In genomic region chr10:86091919-86092318, GRCm38 (mm10) we compare ENCODE assay signal across 10 mouse cellular contexts.
DNase-seq lines count a peak whose midpoint lies in the region; ATAC-seq and TF ChIP-seq lines count a peak whose summit lies in the region.
"Had no signal": no experiment of that assay in that cellular context is flagged by ENCODE, and none has a peak within 500 bp of the region (broad histone marks: within the 10 kb centered on the region; RNA-seq: fewer than 3 reads in every experiment).

No protein-coding gene starts in this region.

- no peak overlapping the region for H3K9ac ChIP-seq in kidney, embryonic 15.5 days
- H3K9ac ChIP-seq: embryonic facial prominence, embryonic 15.5 days; neural tube, embryonic 12.5 days had no signal

- no peaks in the 10 kb centered on the region for H3K27me3 ChIP-seq in kidney, adult 2 months (replicated peaks; ENCODE audit: control insufficient read depth, insufficient read depth, low read length)
- no peaks in the 10 kb centered on the region for H3K27me3 ChIP-seq in kidney, embryonic 15.5 days
- H3K27me3 ChIP-seq: embryonic facial prominence, embryonic 15.5 days; neural tube, embryonic 12.5 days had no signal

- H3K4me1 ChIP-seq in kidney, adult 2 months (ENCODE audit: control insufficient read depth, insufficient read depth, low read length) = peaks cover 6% of the 10 kb centered on the region; the same call in 1 of the 2 replicates
- H3K4me1 ChIP-seq in kidney, embryonic 15.5 days = no peaks in the 10 kb centered on the region
- H3K4me1 ChIP-seq: embryonic facial prominence, embryonic 15.5 days; neural tube, embryonic 12.5 days had no signal

- no peaks in the 10 kb centered on the region for H3K9me3 ChIP-seq in kidney, embryonic 15.5 days (replicated peaks)
- H3K9me3 ChIP-seq: embryonic facial prominence, embryonic 15.5 days; neural tube, embryonic 12.5 days had no signal

- no peaks in the 10 kb centered on the region for H3K36me3 ChIP-seq in kidney, adult 2 months (ENCODE audit: control insufficient read depth, insufficient read depth, low read length)
- H3K36me3 ChIP-seq in kidney, embryonic 15.5 days = no peaks in the 10 kb centered on the region
- H3K36me3 ChIP-seq: embryonic facial prominence, embryonic 15.5 days; neural tube, embryonic 12.5 days had no signal

- DNase-seq in adrenal gland, postnatal 10 days = peak; percentile 41
- no peak for DNase-seq in adrenal gland, adult 2 months
- peak; percentile 61 for DNase-seq in kidney, adult 2 months
- DNase-seq in NIH3T3 (ENCODE audit: low read depth) = peak; percentile 29
- DNase-seq in layer of hippocampus, adult 9-11 months = peak; percentile 14
- peak; percentile 39 to 68 for DNase-seq in spleen, postnatal 10 days (ENCODE audit: low spot score in 2 of 2)
- no peak for DNase-seq in urinary bladder, postnatal 14 days (ENCODE audit: low spot score)

- 0 out of 2 replicates have a peak overlapping the region, but pooled peaks have one; percentile 6 for H3K27ac ChIP-seq in kidney, adult 2 months (ENCODE audit: insufficient read depth, low read depth, low read length)
- no peak overlapping the region for H3K27ac ChIP-seq in kidney, embryonic 15.5 days
- H3K27ac ChIP-seq: embryonic facial prominence, embryonic 15.5 days; neural tube, embryonic 12.5 days had no signal

- 55% methylated on average over 10 of the region's 10 CpGs for WGBS in kidney, adult 2 months
- WGBS in kidney, embryonic 15.5 days = 55% methylated on average over 10 of the region's 10 CpGs

- no peak overlapping the region for H3K4me3 ChIP-seq in kidney, adult 2 months (ENCODE audit: insufficient read depth, low read depth, low read length)
- no peak overlapping the region for H3K4me3 ChIP-seq in kidney, embryonic 15.5 days (replicated peaks)
- H3K4me3 ChIP-seq: embryonic facial prominence, embryonic 15.5 days; neural tube, embryonic 12.5 days had no signal

- no peak overlapping the region for H3K4me2 ChIP-seq in kidney, embryonic 15.5 days
- H3K4me2 ChIP-seq: embryonic facial prominence, embryonic 15.5 days; neural tube, embryonic 12.5 days had no signal

- no peak for ATAC-seq in kidney, embryonic 15.5 days (replicated peaks; ENCODE audit: low FRiP score)

- no peak for TF ChIP-seq POLR2A in kidney, adult 2 months (IDR thresholded peaks at IDR 0.05; ENCODE audit: low read depth, low read length)

- TF ChIP-seq CTCF in kidney, adult 2 months (conservative IDR thresholded peaks at IDR 0.05; ENCODE audit: insufficient read depth, insufficient read length, low read depth, low read length) = peak; percentile 69

Comparison
In these comparisons a context has a peak if more than half of its experiments do, and no peak if none do; other contexts are left out.
1. DNase-seq: peak in adrenal gland, postnatal 10 days (single experiment), kidney, adult 2 months (single experiment), NIH3T3 (single experiment), layer of hippocampus, adult 9-11 months (single experiment) and spleen, postnatal 10 days (2 of 2); none in adrenal gland, adult 2 months (single experiment) and urinary bladder, postnatal 14 days (single experiment).